Mouse (Mus musculus) WW6 (cell line): ENCODE data around the gene Gbx2.

Source experiments
- DNase-seq: peaks from one replicate; pipeline ENCODE4 v3.0.0-alpha.2; 2013; ENCODE audit warnings: low read depth, low spot score

The Gbx2 gene

GRCm38 (mm10) chr1:89912392-89912791, 18.6 kb downstream of the Gbx2 start:
- no peak for DNase-seq

GRCm38 (mm10) chr1:89909796-89910195, 21.2 kb downstream of the Gbx2 start:
- DNase-seq = no peak

GRCm38 (mm10) chr1:89902641-89903040, 28.3 kb downstream of the Gbx2 start:
- DNase-seq = no peak

- DNase-seq = no peak
Measured at GRCm38 (mm10) chr1:89902236-89902635, 28.7 kb downstream of the Gbx2 start.

GRCm38 (mm10) chr1:89901381-89901780, 29.6 kb downstream of the Gbx2 start:
- no peak for DNase-seq

- no peak for DNase-seq
Measured at GRCm38 (mm10) chr1:89899761-89900445, 31.1 kb downstream of the Gbx2 start.

GRCm38 (mm10) chr1:89899036-89899435, 31.9 kb downstream of the Gbx2 start:
- DNase-seq = no peak

- no peak for DNase-seq
Measured at GRCm38 (mm10) chr1:89895801-89896200, 35.2 kb downstream of the Gbx2 start.

GRCm38 (mm10) chr1:89892281-89892680, 38.7 kb downstream of the Gbx2 start:
- DNase-seq = no peak

GRCm38 (mm10) chr1:89891400-89891799, 39.6 kb downstream of the Gbx2 start:
- no peak for DNase-seq

GRCm38 (mm10) chr1:89885696-89886095, 45.3 kb downstream of the Gbx2 start:
- DNase-seq = no peak

- DNase-seq = no peak
Measured at GRCm38 (mm10) chr1:89884335-89884734, 46.6 kb downstream of the Gbx2 start.

GRCm38 (mm10) chr1:89880834-89881233, 50.1 kb downstream of the Gbx2 start:
- no peak for DNase-seq

- no peak for DNase-seq
Measured at GRCm38 (mm10) chr1:89880193-89880592, 50.8 kb downstream of the Gbx2 start.

GRCm38 (mm10) chr1:89878496-89878895, 52.5 kb downstream of the Gbx2 start:
- no peak for DNase-seq
